Mouse (Mus musculus) cerebellum, adult 18-20 months (tissue): ENCODE measurements around the gene Pgc.
A peak's percentile ranks its signal among the peaks of the same experiment; 100 is the strongest.

Experiments used
- DNase-seq, 2 experiments: peaks; one replicate each; pipeline ENCODE4 v3.0.0; 2021

The Pgc gene

DNA sequence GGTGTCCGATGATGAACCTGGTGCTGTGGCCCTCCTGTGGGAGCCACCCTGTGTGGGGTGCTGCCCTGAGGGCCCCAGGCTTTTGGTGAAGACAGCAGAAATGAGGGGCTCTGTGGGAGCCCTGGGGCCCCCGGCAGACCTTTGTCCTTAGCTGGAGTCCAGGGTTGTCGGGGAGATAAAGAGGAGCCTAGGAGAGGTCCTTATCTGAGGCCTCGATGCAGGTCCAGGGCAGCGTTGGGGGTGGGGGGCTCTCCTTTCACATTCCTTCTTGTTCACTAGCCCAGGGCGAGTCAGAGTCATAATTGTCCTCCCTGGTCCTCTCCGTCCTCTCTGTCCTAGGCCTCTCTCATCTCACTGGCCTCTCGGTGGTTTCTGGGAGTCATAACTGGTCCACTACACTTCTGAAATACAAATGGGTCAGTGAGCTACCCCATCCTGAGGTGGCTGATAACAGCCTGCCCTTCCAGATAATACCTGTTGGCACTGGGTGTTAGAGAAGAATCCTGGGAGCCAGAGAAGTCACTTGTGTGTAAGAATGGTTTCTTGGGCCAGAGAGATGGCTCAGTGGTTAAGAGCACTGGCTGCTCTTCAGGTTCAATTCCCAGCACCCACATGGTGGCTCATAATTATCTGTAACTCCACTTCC is 26.6 kb downstream of the Pgc start:
- DNase-seq, result no peak

DNA sequence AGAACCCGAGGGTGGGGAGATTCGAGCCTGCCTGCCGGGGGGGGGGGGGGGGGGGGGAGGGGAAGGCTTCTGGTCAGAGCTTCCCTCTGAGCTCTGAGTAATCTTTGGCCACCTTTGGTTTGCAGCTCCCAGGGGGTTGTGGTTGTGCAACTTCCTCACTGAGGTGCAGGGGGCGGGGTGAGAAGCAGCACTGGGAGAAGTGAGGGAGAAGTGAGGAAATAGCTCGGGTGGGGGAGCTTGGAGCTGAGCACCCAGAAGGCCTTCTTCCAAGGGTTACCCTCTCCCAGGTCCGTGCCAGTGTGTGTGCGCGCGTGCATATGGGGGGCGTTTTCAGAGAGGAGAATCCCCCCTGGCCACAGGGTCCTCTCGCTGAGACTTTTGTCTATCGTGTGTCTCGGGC is 27.6 kb downstream of the Pgc start:
- no peak for DNase-seq

DNA sequence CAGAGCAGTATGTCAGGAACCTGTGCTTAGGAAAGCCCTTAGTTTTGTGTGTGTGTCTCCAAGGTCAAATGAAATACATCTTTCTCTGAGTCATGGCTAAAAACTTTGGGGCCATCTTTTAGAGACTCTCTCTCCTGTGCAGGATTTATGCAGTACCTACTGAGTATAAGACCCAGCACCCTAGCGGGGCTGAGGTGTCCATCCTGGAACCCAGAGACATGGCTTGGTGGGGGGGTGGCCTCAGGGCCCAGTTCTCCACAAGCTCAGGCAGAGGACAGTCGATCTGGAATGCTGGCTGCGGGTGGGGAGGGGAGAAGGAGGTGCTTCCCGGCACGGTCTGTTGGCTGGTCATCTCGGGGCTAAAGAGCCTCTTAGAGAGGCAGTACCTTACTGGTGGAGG is 29.7 kb downstream of the Pgc start:
- DNase-seq, result no peak

DNA sequence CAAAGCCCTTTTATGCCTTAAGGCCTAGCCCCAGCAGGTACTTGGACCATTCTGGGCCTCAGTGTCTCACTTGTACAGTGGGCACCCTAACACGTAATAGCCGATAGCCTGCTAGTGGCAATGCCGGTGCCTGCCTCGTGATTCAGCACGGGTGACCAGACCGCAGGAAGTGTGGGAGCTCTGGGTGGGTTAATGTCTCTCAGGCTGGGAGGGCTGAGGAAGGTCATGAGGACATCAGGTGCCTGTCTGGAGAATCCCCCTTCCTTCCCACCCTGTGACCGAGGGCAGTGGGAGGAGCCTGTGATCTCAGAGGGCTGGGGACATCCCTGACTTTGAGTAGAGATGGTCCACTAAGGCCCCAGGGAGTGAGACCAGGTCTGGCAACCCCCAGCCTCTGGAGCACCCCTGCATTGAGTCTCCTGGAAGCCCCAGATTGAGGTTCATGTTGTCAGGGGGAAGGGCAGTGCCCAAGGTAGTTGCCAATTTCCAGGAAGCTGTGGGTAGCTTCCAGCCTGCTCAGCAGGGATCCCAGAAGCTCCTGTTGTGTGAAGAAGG is 30.5 kb downstream of the Pgc start:
- no peak for DNase-seq

DNA sequence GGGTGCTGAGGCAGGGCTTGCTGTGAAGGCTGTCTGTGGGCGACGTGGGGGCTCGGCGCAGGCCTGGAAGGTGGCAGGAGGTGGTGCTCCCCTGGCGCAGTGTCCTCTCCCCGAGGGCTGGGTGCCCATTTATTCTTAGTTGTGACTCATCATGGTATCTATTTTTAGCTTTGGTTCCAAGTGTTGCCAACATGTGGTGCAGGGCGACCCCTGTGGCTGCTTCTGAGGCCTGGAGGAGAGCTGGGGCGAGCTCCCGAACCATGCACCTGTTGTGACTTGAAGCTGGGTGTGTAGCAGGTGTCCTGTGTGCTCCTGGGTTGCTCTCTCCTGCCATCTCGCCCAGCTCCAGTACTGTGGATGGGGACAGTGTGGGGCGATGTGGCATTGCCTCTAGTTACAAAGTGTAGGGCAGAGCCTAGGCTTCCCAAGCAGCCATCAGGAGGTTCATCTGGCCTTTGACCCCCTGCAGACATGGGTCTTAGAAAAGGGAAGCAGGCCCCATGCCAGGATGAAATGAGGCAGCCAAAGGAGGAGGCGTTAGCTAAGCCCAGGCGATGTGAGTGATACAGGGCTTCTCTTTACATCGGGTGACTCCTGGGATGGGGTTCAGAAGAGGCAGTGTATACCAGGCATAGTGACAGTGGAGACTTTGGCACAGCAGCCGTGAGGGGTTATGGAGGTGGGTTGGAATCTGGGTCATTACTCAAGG is 33.2 kb downstream of the Pgc start:
- peak; percentile 60 to 61 for DNase-seq

DNA sequence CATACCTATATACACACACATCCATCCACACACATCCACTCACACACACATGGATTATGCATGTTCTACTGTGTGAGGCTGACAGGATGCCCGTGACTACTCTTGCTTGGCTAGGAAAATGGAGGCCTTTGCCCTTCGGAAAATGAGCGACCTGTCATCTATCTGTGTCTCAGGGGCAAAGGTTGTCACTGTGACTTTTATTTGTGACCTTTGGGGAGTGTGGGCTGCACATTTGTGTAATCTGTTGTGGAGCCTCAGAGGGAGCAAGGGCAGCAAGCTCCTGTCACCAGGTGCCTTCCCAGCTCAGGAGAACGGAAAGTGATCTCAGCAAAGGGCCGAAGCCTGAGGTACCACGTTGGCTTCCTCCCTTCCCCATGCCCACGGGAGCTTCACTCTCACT is 35.4 kb downstream of the Pgc start:
- DNase-seq, result no peak

DNA sequence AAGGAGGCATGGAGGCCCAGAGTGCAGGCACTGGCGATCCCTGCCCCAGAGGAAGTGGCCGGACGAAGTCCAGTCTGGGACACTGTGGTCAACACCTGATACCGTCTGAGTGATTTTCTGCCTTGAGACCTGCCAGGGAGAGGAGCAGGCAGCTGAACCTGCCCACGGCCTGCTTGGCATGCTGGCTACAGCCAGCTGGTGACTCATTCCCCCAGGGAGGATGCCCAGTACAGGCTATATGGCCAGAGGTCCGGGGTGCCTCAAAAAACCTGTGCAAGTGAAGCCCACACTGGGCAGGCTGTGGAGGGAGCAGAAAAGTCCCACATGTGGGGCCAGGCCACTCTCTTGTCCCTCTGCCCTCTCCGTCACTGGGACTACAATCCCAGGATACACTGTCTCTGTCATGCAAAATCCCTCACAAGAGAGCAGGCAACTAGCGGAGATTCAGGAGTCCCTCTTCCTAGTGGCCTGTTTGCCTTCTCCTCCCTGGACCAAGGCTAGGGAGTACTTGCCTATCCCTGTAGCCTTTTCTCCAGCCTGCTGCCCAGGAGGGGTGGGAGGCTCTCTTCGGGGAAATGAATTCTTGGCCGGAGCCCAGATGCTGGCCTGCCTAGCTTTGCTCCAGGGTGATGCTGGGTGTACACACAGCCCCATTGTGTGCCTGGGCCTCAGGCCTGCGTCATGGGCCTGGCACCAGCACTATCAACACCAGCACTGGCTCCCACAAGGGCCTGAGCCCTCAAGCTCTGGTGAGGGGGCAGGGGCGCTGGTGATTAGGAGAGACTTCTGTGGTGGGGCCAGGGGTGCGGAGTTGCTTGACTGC is 36.1 kb downstream of the Pgc start:
- DNase-seq, result peak; percentile 67 to 72

DNA sequence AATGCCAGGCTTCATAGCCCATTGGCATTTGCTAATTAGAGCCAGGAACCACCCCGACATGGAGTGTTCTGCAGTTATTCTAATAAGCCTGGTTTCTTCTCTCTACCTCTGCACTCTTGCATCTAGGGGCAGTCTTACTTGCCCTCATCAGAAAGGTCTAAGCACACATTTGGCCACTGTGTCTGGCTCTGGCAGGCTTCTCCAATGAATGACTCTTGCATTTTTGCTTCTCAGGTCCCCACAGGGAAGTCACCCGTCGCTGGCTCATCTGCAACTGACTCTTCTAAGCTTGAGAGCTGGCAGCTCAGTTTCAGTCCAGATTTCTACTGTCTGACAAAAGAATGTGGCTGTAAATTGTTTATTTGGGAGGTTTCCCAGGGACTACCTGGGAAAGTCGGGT is 39.3 kb downstream of the Pgc start:
- no peak for DNase-seq

DNA sequence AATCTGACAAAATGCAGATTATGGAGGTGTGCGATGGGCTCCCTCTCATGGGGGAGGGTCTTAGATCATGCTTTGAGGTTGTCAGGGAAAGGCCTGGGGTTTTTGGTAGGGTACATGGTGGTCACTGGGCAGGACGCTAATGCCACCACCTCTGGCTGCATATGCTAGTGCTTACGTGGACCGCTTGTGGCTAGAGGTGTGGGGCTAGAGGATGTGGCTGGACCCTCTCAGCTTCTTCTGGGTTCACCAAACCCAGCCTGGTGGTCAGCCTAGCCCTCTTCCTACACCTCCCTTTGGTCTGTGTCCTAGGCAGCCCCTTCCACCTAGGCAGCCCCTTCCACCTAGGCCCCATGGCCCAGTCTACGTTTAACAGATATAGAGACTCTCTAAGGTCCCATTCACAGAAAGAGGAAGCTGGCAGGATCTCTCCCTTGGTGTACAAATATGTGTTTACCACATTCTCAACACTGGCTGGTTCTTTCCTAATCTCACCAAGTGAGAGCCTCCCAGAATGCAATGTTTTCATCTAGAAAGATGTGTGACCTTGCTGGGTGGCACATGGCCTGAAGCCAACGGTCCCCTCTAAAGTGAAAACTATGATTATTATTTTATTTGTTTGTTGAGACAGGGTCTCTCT is 39.9 kb downstream of the Pgc start:
- DNase-seq, result no peak

GRCm38 (mm10) chr17:47767081-47767455 is 40.4 kb downstream of the Pgc start:
- DNase-seq, result no peak

- DNase-seq, result no peak
Observed at GRCm38 (mm10) chr17:47767456-47768141, 41.0 kb downstream of the Pgc start.

- DNase-seq, result no peak
Observed at GRCm38 (mm10) chr17:47768707-47769276, 42.1 kb downstream of the Pgc start.

DNA sequence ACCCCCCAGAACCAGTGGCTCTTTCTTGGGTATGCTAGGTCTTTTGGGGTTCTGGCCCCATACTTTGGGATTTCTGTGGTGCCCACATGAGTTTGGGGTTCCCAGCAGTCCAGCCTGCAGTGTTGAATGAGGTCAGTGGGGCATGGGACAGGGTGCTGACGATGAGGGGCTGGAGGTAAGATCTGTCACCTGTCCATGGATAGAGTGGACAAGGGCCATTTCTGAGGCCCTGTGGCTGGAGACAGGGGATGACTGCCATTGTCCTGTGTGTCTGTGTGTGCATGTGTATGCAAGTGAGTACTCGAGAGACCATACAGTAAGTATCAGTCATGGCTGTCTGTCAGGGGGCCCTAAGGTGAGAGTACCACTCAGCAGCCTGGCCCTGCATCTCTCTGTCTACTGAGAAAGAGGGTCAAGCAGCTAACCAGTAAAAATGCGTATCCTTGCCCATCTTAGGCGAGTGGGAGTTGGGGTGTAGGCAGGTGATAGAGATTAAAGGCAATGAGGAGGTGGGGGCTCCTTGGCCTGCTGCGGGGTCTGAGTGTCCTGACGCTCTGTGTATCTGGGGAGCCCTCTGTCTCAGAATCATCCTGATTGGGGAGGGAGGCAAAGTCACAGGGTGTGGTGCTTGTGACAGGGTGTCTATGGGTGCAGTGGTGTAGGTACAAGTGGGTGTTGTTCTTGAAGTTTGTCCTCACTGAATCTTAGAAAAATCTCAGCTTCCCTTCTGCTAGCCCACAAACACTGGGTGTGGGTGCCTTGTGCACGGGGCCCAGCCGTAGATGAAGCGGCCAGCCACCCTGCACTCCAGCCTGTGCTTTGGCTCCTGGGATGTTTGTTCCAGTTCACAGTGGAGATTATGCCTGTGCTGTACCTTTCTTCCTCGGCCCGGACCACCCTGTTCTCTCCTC is 43.0 kb downstream of the Pgc start:
- DNase-seq, result no peak

DNA sequence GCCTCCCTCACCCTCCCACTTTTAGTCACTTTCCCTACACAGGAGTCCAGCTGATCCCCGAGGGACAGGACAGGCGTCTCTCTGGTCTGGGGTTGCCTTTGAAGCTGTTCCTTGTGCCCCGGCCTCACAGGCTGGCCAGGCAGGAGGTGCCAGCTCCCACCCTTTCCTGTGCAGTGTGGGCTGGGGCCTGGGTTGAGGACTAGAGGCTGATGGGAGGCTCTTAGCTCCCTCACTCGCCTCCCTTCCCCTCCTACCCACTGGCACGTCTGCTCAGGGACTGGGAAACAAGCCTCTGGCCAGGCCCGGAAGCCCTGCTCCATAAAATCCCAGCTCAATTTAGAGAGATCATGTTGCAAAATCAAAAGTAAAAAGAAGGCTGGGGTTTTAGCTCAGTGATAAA is 47.0 kb downstream of the Pgc start:
- DNase-seq, result no peak

DNA sequence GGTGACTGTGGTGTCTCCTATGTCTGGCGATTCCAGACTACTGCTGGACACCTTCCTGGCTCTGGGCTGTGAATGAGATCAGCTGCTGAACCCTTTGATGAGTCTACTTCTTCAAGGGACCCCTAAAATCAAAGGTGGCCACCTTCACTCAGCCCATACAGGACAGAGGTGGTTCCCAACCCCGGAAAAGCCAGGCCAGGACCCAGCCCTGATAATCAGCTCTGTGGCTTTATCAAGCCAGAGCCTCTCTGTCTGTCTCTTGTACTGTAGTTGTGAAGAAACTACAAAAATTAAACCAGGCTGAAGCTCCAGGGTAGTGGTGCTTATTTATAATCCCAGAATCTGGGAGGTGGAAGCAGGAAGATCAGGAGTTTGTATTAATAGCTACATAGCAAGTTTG is 50.5 kb downstream of the Pgc start:
- no peak for DNase-seq

DNA sequence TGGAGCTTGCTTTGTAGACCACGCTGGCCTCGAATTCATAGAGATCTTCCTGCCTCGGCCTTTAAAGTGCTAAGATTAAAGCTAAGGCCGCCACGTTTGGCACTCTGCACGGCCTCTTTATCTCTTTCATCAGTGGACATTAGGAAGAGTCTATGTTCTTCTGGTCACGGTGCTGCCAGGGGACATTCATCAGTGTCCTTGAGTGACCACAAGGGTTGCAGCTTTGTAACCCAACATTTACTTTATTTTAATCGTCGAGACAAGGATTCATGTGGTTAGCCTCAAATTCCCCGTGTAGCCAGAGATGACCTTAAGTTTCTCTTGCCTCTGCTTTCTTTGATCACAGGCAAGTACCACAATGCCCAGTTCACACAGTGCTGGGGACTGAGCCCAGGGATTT is 53.8 kb downstream of the Pgc start:
- DNase-seq, result no peak

DNA sequence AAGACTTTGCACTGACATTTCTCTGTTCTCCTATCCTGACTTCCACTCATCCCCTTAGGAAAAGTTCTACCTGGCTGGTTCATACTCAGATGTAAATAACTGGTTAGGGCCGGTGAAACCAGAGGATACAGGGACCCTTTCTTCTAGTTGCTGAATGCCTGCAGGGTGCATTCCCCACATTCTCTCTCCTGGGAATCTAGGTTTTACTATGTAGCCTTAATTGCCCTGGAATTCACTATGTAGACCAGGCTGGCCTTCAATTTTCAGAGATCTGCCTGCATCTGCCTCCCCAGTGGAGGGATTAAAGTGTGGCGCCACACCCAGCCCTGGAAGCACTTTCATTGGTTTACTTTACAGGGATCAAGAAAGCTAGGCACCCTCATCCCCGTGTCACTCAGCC is 55.8 kb downstream of the Pgc start:
- no peak for DNase-seq

DNA sequence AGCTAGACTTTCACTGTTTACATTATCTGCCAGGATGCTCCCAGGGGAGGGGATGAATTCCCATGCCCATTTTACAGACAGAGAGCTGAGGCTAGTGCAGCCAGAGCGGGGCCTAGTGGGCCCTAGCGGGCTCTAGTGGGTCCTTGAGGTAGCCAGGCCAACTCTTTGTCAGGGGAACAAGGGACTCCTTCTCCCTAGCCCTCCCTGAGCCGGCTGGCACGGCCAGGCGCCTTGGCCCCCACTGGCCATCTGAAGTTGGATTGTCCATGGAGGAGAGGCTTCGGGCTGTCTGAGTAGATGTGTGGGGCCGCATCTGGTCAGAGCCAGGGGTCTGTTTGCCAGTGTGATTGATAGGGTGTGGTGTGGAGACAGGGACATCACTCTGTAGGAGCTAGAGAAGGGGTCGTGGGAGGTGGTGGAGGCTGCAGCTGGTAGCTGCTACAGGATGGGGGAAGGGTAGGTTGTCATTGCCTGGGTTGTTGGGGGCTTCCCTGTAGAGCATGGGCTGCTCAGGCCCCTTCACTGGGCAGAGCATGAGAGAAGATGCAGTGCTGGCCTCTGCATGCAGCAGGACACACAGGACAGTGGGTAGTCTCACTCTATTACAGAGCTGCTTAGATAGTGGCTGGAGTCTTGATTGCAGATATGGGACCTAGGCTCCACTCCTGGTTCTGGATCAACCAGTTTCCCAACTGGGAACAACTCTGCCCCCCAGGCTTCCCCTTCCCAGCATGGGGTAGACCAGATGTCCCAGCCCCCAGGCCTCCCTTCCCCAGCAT is 57.0 kb downstream of the Pgc start:
- DNase-seq, result no peak
